Mouse (Mus musculus) lung, adult 18-20 months (tissue): Measurements from ENCODE around the gene Borcs5.
"Not testable (repeated sequence)": the region's sequence is repeated elsewhere in the genome, so short reads cannot be mapped to it uniquely, and the experiment has no call there.

Experiments
- DNase-seq, 2 experiments: peaks; one replicate each; pipeline ENCODE4 v3.0.0; 2022; ENCODE audit warnings: mixed read lengths in 2 of 2

Borcs5 gene

GRCm38 (mm10) chr6:134677504-134677903, 38.2 kb downstream of the Borcs5 start:
- DNase-seq, result no peak

- no peak for DNase-seq
Measured at GRCm38 (mm10) chr6:134678037-134678436, 38.7 kb downstream of the Borcs5 start.

DNA sequence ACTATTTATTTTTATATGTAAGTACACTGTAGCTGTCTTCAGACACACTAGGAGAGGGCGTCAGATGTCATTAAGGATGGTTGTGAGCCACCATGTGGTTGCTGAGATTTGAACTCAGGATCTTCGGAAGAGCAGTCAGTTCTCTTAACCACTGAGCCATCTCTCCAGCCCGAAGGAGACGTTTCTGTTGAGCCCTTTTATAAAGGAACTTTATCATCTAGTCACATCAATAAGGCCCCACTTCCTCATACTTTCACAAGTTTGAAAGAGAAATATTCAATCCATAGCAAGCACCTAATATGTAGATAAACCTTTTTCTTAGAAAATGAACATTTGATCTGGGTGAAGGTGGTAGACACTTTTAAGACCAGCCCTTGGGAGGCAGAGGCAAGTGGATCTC, 40.0 kb downstream of the Borcs5 start:
- not testable (repeated sequence) for DNase-seq

DNA sequence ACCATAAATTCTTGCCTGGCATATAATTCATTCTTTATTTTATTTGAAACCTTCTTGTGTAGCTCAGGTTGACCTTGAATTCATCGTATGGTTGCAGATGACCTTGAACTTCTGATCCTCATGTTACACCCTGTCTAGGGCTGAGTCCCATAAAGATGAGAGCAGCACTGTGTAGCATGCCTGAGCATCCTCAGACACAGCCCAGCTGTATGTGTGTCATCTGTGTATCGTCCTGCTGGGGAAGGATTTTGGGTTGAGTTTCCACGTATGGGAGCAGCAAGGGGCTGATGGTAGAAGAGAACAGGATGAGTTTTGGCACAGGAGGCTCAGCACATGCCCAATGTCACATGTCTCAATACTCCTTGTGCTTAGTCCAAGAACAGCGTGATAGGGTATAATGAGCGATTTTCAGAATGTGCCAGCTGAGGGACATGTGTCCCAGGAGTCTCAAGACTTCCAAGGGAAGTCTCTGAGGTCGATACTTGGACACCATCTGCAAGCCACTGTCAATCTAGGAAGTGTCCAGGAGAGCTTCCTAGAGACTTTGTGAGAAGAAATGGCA, 45.1 kb downstream of the Borcs5 start:
- DNase-seq, result no peak

GRCm38 (mm10) chr6:134685040-134685439, 45.7 kb downstream of the Borcs5 start:
- no peak for DNase-seq

GRCm38 (mm10) chr6:134685515-134685914, 46.2 kb downstream of the Borcs5 start:
- DNase-seq, result no peak

- no peak for DNase-seq
Measured at GRCm38 (mm10) chr6:134694498-134694897, 55.2 kb downstream of the Borcs5 start.

- no peak for DNase-seq
Measured at GRCm38 (mm10) chr6:134694988-134695387, 55.7 kb downstream of the Borcs5 start.

GRCm38 (mm10) chr6:134695625-134696024, 56.3 kb downstream of the Borcs5 start:
- DNase-seq, result peak; percentile 46 to 60

GRCm38 (mm10) chr6:134696146-134696545, 56.8 kb downstream of the Borcs5 start:
- DNase-seq, result peak; percentile 37 to 40

GRCm38 (mm10) chr6:134696554-134696953, 57.2 kb downstream of the Borcs5 start:
- DNase-seq, result no peak

- no peak for DNase-seq
Measured at GRCm38 (mm10) chr6:134698243-134698642, 58.9 kb downstream of the Borcs5 start.

DNA sequence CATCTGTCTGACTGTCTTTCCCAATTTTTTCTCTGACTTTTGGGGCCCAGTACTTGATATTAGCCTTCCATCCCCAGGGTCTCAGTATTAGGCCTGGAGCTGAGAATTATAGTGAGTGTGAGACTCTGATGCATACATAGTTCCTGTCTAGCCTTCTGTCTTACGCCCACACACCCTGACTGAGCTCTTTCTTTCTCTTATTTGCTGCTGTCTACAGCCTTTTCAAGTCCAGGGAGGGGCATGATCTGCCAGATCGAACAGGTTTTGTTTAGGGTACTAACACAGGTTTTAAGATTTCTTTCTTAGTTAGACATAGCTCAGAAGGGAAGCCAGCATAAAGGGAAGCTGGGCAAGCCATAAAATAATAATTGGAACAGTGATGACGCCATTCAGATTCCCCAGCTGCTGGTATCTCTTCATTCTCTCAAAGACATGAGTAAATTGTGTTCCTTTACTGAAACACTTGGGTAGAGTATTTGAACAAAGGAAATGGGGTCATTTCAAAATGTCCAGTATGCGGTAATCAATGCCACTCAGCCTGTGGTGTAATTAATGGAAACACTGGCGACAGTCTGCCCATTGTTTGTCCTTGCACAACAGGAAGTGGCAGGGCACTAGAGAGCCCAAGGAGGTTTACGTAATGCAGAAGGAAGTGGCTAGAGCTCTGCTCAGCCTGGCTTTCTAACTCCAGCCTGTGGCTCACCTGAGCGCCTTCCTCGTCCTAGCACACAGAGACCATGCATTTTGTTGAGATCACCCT, 61.3 kb downstream of the Borcs5 start:
- DNase-seq, result peak; percentile 91 to 93

GRCm38 (mm10) chr6:134701211-134701602, 61.9 kb downstream of the Borcs5 start:
- DNase-seq, result no peak

GRCm38 (mm10) chr6:134702184-134702583, 62.9 kb downstream of the Borcs5 start:
- no peak for DNase-seq

GRCm38 (mm10) chr6:134703053-134703690, 63.9 kb downstream of the Borcs5 start:
- peak; percentile 68 to 83 for DNase-seq

GRCm38 (mm10) chr6:134706467-134706866, 67.2 kb downstream of the Borcs5 start:
- no peak for DNase-seq

DNA sequence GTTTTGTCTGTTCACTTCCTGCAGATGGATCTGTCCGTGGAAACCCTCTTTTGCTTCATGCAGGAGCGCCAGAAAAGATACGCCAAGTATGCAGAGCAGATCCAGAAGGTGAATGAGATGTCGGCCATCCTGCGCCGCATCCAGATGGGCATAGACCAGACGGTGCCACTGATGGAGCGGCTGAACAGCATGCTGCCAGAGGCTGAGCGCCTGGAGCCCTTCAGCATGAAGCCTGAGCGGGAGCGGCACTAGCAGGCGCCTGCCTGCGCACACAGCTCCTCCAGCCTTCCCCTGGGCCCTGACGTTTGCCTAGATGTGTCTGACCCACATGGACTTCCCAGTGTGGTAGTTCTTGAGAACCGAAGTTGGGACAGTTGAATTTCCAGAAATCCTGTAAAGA, 70.7 kb downstream of the Borcs5 start:
- DNase-seq, result no peak

DNA sequence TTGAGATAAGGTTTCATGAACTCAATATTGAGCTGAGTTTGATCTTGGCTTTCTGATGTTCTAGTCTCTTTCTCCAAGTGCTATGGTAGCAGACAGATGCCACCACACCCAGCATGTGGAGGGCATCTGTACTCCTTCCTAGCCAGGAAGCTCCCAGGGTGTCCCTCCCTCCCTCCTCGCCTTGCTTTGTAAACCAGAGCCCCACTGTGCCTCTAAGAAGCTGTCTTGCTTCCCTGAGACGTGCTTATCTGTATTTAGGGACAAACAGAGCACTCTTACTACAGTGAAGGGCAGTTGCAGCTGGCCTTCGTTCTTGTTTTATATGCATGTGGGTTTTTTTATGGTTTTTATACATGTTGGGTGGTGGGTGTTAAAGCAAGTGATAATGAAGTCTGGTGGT, 74.0 kb downstream of the Borcs5 start:
- DNase-seq, result no peak

- no peak for DNase-seq
Measured at GRCm38 (mm10) chr6:134713897-134714296, 74.6 kb downstream of the Borcs5 start.

- DNase-seq, result peak in 1 of 2 experiments; percentile 36
Measured at GRCm38 (mm10) chr6:134716168-134716587, 76.9 kb downstream of the Borcs5 start.

- DNase-seq, result no peak
Measured at GRCm38 (mm10) chr6:134717886-134718667, 78.8 kb downstream of the Borcs5 start.

GRCm38 (mm10) chr6:134718668-134719065, 79.4 kb downstream of the Borcs5 start:
- no peak for DNase-seq
